Comparison of ENCODE assay signal across 12 mouse cellular contexts in the genomic region with DNA sequence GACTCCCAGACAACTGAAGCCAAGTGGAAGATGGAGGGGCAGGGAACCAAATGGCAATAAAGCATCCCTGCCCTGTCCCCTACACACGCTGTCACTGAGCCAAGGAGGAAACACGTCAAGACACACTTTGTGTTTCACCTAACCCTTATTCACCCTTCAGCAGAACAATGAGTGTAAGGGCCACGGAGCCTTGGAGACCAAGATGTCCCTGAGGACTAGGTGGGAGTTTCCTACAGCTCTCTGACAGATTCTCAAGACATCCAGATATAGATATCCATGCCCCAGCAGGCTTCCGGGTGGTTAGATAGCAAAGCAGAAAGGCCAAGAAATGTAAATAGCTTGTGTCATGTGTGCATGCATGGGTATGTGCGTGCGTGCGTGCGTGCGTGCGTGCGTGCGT.
DNase-seq lines count a peak whose midpoint lies in the region; ATAC-seq lines count a peak whose summit lies in the region.
"Had no signal": no experiment of that assay in that cellular context is flagged by ENCODE, and none has a peak within 500 bp of the region (broad histone marks: within the 10 kb centered on the region; RNA-seq: fewer than 3 reads in every experiment).

No protein-coding gene starts in this region.

- H3K27ac ChIP-seq in hindbrain, embryonic 16.5 days (ENCODE audit: low read depth, low read length): no peak overlapping the region
- H3K27ac ChIP-seq in hindbrain, embryonic 10.5 days: no peak overlapping the region
- H3K27ac ChIP-seq in heart, embryonic 15.5 days: peak overlapping the region; percentile 74
- H3K27ac ChIP-seq: limb, embryonic 12.5 days had no signal

- H3K36me3 ChIP-seq in hindbrain, embryonic 16.5 days (ENCODE audit: control insufficient read depth, insufficient read depth, low read length): no peaks in the 10 kb centered on the region
- no peaks in the 10 kb centered on the region for H3K36me3 ChIP-seq in hindbrain, embryonic 10.5 days
- peaks cover 66% of the 10 kb centered on the region for H3K36me3 ChIP-seq in megakaryocyte, embryonic 14.5 days (replicated peaks; ENCODE audit: low read length)
- H3K36me3 ChIP-seq in heart, embryonic 15.5 days: no peaks in the 10 kb centered on the region

- DNase-seq in hindbrain, embryonic 10.5 days (ENCODE audit: low spot score): no peak
- peak; percentile 58 to 80 for DNase-seq in kidney, postnatal 25 days
- DNase-seq in spleen, postnatal 36 days (ENCODE audit: low spot score in 2 of 2): no peak
- no peak for DNase-seq in cerebellum, adult 8-10 months
- DNase-seq: cerebellum, adult 11-12 months; gastrocnemius, postnatal 10 days had no signal

- H3K9ac ChIP-seq in hindbrain, embryonic 16.5 days (ENCODE audit: low read depth, low read length): no peak overlapping the region
- no peak overlapping the region for H3K9ac ChIP-seq in heart, embryonic 15.5 days
- H3K9ac ChIP-seq: limb, embryonic 12.5 days had no signal

- no peak overlapping the region; the same call in 1 of the 2 replicates for H3K4me2 ChIP-seq in hindbrain, embryonic 16.5 days (ENCODE audit: low read length)
- no peak overlapping the region for H3K4me2 ChIP-seq in heart, embryonic 15.5 days
- H3K4me2 ChIP-seq: limb, embryonic 12.5 days had no signal

- WGBS in hindbrain, embryonic 16.5 days: 88% methylated on average over 12 of the region's 12 CpGs
- 96% methylated on average over 12 of the region's 12 CpGs for WGBS in hindbrain, embryonic 10.5 days
- 81% methylated on average over 12 of the region's 12 CpGs for WGBS in heart, embryonic 15.5 days

- no peaks in the 10 kb centered on the region for H3K27me3 ChIP-seq in hindbrain, embryonic 16.5 days (replicated peaks; ENCODE audit: control insufficient read depth, insufficient read depth, low read length)
- no peaks in the 10 kb centered on the region for H3K27me3 ChIP-seq in hindbrain, embryonic 10.5 days (ENCODE audit: insufficient read depth, poor library complexity, severe bottlenecking)
- H3K27me3 ChIP-seq in megakaryocyte, embryonic 14.5 days (replicated peaks): no peaks in the 10 kb centered on the region
- H3K27me3 ChIP-seq in heart, embryonic 15.5 days: no peaks in the 10 kb centered on the region
- H3K27me3 ChIP-seq: limb, embryonic 12.5 days had no signal

- no peaks in the 10 kb centered on the region for H3K4me1 ChIP-seq in hindbrain, embryonic 16.5 days (ENCODE audit: control insufficient read depth, insufficient read depth, low read depth, low read length)
- no peaks in the 10 kb centered on the region for H3K4me1 ChIP-seq in hindbrain, embryonic 10.5 days (replicated peaks)
- peaks cover 98% of the 10 kb centered on the region for H3K4me1 ChIP-seq in megakaryocyte, embryonic 14.5 days
- H3K4me1 ChIP-seq in heart, embryonic 15.5 days (replicated peaks): peaks cover 26% of the 10 kb centered on the region

- H3K4me3 ChIP-seq in hindbrain, embryonic 16.5 days (ENCODE audit: low read length): no peak overlapping the region
- H3K4me3 ChIP-seq in hindbrain, embryonic 10.5 days: no peak overlapping the region
- peak overlapping the region; percentile 35 for H3K4me3 ChIP-seq in megakaryocyte, embryonic 14.5 days (replicated peaks)
- no peak overlapping the region for H3K4me3 ChIP-seq in heart, embryonic 15.5 days
- H3K4me3 ChIP-seq: limb, embryonic 12.5 days; myocyte had no signal

- H3K9me3 ChIP-seq in hindbrain, embryonic 16.5 days (ENCODE audit: control insufficient read depth, low read length): no peaks in the 10 kb centered on the region
- no peaks in the 10 kb centered on the region for H3K9me3 ChIP-seq in hindbrain, embryonic 10.5 days
- H3K9me3 ChIP-seq in megakaryocyte, embryonic 14.5 days: no peaks in the 10 kb centered on the region
- H3K9me3 ChIP-seq in heart, embryonic 15.5 days (replicated peaks): no peaks in the 10 kb centered on the region
- H3K9me3 ChIP-seq: limb, embryonic 12.5 days had no signal

- ATAC-seq in hindbrain, embryonic 16.5 days: 0 out of 2 replicates have a peak, but pooled peaks have one; percentile 27
- ATAC-seq in megakaryocyte, adult 5-6 weeks (ENCODE audit: poor library complexity, severe bottlenecking): no peak
- ATAC-seq in heart, embryonic 15.5 days (replicated peaks; ENCODE audit: insufficient number of reproducible peaks, insufficient read depth, low FRiP score, low read depth): 0 out of 2 replicates have a peak, but pooled peaks have one; percentile 12

Comparison
In these comparisons a context has a peak if more than half of its experiments do, and no peak if none do; other contexts are left out.
1. DNase-seq: peak in kidney, postnatal 25 days (2 of 2); none in hindbrain, embryonic 10.5 days (single experiment), spleen, postnatal 36 days (0 of 2) and cerebellum, adult 8-10 months (single experiment).